Mouse (Mus musculus) kidney, postnatal 0 days (tissue): ENCODE data around the gene Gnb1l. TPM values are rescaled to one million over a fixed set of nuclear protein-coding genes. Genes with fewer than 3 reads are reported as not detected.
"Not testable (repeated sequence)": the region's sequence is repeated elsewhere in the genome, so short reads cannot be mapped to it uniquely, and the experiment has no call there.

Experiments
- ATAC-seq: fragments of 200-750 bp; cut with Nextera tagmentation; replicated peaks from 2 replicates; pipeline ENCODE4 v1.8.0; 2017; ENCODE audit warnings: low read depth, moderate number of reproducible peaks, moderate TSS enrichment, moderate library complexity; ENCODE audit not compliant: low FRiP score
- DNase-seq: peaks from one replicate; pipeline ENCODE4 v3.0.0-alpha.2; 2016; ENCODE audit warnings: low spot score
- H3K27ac ChIP-seq: fragments of 300-500 bp; sonication (generic); 2 replicates; pipeline ENCODE4 v1.5.1; 2014; ENCODE audit warnings: mild to moderate bottlenecking
- H3K27me3 ChIP-seq: fragments of 300-500 bp; sonication (generic); 2 replicates; pipeline ENCODE4 v1.6.1; 2014; ENCODE audit warnings: low read length, mixed read lengths; ENCODE audit not compliant: insufficient read depth
- H3K36me3 ChIP-seq: fragments of 300-500 bp; sonication (generic); 2 replicates; pipeline ENCODE4 v1.6.1; 2014; ENCODE audit warnings: low read length, mixed read lengths; ENCODE audit not compliant: insufficient read depth
- H3K4me1 ChIP-seq: fragments of 300-500 bp; sonication (generic); replicated peaks from 2 replicates; pipeline ENCODE4 v1.6.1; 2014; ENCODE audit warnings: antibody characterized with exemption, low read length, mixed read lengths; ENCODE audit not compliant: insufficient read depth
- H3K4me2 ChIP-seq: fragments of 300-500 bp; sonication (generic); 2 replicates; pipeline ENCODE4 v1.6.1; 2014; ENCODE audit warnings: mild to moderate bottlenecking, low read length, moderate library complexity, mixed read lengths
- H3K4me3 ChIP-seq: fragments of 300-500 bp; sonication (generic); replicated peaks from 2 replicates; pipeline ENCODE4 v1.5.1; 2014; ENCODE audit warnings: low read depth, low read length
- H3K9ac ChIP-seq: fragments of 300-500 bp; sonication (generic); 2 replicates; pipeline ENCODE4 v1.6.1; 2014; ENCODE audit warnings: low read depth, low read length
- H3K9me3 ChIP-seq: fragments of 300-500 bp; sonication (generic); replicated peaks from 2 replicates; pipeline ENCODE4 v1.6.1; 2016; ENCODE audit warnings: low read length, inconsistent platforms, mixed read lengths
- CTCF ChIP-seq: IDR thresholded peaks from 2 replicates; pipeline ENCODE4 v1.5.1; 2016; ENCODE audit warnings: antibody characterized with exemption, low read depth, mild to moderate bottlenecking, moderate library complexity
- WGBS: fragments of 180-500 bp; shearing (Covaris S2); extraction: QIAGEN DNeasy Blood & Tissue Kit; methylation state at CpG from one replicate; pipeline ENCODE4 v1.1.7; 2014; 5-methylcytosine and 5-hydroxymethylcytosine counted together
- polyA plus RNA-seq: library from polyadenylated mRNA; unstranded; fragments of >200 nt; fragmentation: Nextera tagmentation; extraction: Ambion mirVana; gene quantifications from 2 replicates; pipeline ENCODE4 v1.2.1, GENCODE M21; 2015

The Gnb1l gene
- polyA plus RNA-seq, 1 experiment from 2014 or later, result 12.9 TPM

DNA sequence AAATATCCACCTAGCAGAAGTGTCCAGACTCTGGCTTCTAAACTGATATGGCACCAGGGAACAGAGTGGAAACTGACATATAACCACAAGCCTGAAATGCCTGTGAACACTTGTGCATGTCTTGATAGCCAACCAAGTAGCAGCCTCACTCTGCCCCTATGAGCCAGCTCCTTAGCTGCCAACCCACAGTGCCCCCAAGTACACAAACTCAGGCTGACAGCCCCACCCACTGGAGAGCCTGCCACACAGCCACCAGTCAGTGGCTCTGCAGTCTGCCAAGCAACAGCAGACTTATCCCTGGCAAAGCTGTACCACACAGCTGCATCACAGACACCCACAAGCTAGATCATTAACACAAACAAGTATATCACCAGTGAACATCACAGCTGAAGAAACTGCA is 19.6 kb downstream of the Gnb1l start:
- Histone ChIP-seq H3K27me3 (no peaks in the 10 kb centered on the region), H3K4me2 (no peak overlapping the region), H3K9ac (no peak overlapping the region), H3K36me3 (no peaks in the 10 kb centered on the region), H3K4me3 (no peak overlapping the region), H3K4me1 (no peaks in the 10 kb centered on the region), H3K9me3 (no peaks in the 10 kb centered on the region), H3K27ac (no peak overlapping the region)
- DNase-seq (no peak), ATAC-seq (0 out of 2 replicates have a peak, but pooled peaks have one; percentile 40)
- peak; percentile 49; the same call in 1 of the 2 replicates for TF ChIP-seq CTCF

DNA sequence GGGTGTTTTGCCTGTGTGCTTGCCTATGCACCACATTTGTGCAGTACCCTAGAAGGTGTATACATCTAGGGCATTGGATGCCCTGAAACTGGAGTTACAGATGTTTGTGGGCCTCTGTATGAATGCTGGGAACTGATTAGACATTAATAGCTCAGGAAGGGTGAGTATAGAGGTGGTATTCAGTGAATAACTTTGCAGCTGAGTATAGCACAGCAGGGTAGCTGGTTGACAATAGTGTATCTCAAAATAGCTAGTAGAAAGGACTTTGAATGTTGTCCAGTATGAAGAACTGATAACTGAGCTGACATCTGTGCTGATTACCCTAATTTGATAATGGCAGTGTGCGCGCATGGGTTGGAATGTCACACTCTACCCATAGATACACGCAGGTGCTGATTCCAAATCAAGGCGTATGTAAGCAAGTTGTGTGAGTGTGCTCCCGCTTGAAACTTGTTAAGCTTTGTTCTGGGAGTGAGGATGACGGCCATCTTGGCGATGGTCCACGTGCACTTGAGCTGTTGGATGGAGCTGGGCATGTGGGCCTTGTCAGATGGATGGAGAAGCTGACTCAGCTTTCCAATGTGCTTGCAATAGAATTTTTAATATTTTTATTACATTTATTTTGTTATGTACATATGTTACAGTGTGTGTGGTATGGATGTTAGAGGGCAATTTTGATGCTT is 25.2 kb downstream of the Gnb1l start:
- no peaks in the 10 kb centered on the region for H3K36me3 ChIP-seq
- no peaks in the 10 kb centered on the region for H3K27me3 ChIP-seq
- H3K9me3 ChIP-seq, result no peaks in the 10 kb centered on the region
- DNase-seq (no peak), ATAC-seq (no peak)
- no peak overlapping the region for H3K9ac ChIP-seq
- H3K4me1 ChIP-seq, result no peaks in the 10 kb centered on the region
- H3K4me2 ChIP-seq, result no peak overlapping the region
- H3K4me3 ChIP-seq, result no peak overlapping the region
- no peak overlapping the region for H3K27ac ChIP-seq
- no peak for TF ChIP-seq CTCF
- 91% methylated on average over 8 of the region's 8 CpGs for WGBS

DNA sequence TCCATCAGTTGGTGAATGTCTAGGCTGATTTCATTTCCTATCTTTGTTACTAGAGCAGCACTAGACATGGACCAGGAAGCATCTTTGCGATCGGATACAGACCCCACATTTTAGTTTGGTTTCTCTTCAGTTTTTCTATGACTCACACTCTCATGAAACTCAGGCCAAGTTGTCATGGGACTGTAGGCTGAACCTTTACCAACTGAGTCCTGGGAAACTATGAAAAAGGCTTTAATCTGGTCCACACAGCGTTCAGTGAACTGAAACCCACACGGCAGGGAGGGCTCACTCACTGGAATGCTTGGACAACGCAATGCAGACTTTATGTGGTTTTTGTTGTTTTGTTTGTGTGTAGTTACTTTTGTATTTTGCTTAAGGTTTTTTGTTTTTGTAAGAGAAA is 30.1 kb downstream of the Gnb1l start:
- H3K9ac ChIP-seq, result no peak overlapping the region
- H3K27me3 ChIP-seq, result no peaks in the 10 kb centered on the region
- DNase-seq, result no peak
- no peaks in the 10 kb centered on the region for H3K9me3 ChIP-seq
- H3K4me2 ChIP-seq, result no peak overlapping the region
- H3K27ac ChIP-seq, result no peak overlapping the region
- no peak for TF ChIP-seq CTCF
- H3K4me3 ChIP-seq, result no peak overlapping the region
- no peaks in the 10 kb centered on the region for H3K36me3 ChIP-seq
- H3K4me1 ChIP-seq, result no peaks in the 10 kb centered on the region
- WGBS, result 72% methylated on average over 5 of the region's 5 CpGs
- no peak for ATAC-seq

DNA sequence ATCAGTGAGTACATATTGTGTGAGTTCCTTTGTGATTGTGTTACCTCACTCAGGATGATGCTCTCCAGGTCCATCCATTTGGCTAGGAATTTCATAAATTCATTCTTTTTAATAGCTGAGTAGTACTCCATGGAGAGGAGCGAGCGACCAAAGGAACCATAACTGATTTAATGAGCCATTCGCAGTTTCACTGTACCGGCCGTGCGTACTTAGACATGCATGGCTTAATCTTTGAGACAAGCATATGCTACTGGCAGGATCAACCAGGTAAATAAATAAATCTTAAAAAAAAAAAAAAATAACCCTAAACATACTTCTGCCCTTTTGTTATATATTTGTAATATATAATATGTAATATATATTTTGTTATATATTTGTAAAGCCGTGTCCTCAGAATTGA is 34.5 kb downstream of the Gnb1l start:
- not testable (repeated sequence) for H3K4me1 ChIP-seq, H3K9ac ChIP-seq, H3K36me3 ChIP-seq, H3K27me3 ChIP-seq, H3K4me2 ChIP-seq, H3K4me3 ChIP-seq, H3K9me3 ChIP-seq, DNase-seq, H3K27ac ChIP-seq
- WGBS, result 84% methylated on average over 7 of the region's 7 CpGs
- ATAC-seq, result peak; percentile 100

DNA sequence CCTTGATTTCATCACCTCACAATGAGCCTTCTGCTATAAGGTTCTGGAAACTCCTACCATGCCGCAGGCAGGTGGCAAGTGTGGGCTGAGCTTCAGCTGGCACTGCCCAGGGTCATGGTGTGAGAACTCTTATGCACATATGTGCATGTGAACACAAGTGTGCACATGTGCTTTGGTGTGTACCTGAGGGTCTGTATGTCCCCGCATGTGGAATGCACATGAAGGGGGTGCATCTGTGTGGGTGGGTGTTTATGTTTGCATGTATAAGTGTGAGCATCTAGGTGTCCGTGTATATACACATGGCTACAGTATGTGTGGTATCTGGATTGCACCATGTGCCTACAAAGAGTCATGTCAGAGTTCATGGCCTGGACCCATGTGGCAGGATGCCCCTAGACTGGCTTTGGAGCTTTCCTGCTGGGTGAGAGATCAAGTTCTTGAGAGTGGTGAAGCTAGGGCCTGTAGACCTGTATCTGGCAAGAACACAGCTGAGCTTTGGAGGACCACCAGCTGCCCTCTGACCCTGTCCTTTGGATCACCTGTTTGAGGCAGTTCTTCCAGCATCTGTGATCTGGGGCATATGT is 39.0 kb downstream of the Gnb1l start:
- H3K4me1 ChIP-seq, result no peaks in the 10 kb centered on the region
- no peaks in the 10 kb centered on the region for H3K36me3 ChIP-seq
- H3K4me2 ChIP-seq, result no peak overlapping the region
- no peak for TF ChIP-seq CTCF
- H3K27ac ChIP-seq, result no peak overlapping the region
- no peak overlapping the region for H3K9ac ChIP-seq
- H3K27me3 ChIP-seq, result no peaks in the 10 kb centered on the region
- DNase-seq, result no peak
- ATAC-seq, result no peak
- H3K9me3 ChIP-seq, result no peaks in the 10 kb centered on the region
- no peak overlapping the region for H3K4me3 ChIP-seq
- WGBS, result 88% methylated on average over 3 of the region's 3 CpGs

DNA sequence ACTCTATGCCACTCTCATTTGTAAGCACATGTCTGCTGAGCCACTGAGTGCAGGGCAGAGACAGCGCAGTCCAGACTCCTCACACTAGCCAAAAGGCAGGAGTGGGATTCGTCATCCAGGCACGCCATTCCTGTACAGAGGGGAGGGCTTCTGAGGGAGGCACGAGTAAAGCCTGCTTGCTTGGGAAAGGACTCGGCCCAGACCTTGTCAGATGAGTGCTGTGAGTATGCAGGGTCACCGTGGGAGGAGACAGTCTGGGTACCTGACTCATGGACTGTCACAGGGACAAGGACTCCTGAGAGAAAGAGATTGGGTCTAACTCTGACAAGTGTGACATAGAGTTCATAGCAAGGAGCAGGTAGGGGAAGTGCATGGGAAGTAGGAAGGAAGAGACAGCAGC is 40.8 kb downstream of the Gnb1l start:
- DNase-seq (no peak), ATAC-seq (no peak)
- Histone ChIP-seq H3K9me3 (no peaks in the 10 kb centered on the region), H3K4me3 (no peak overlapping the region), H3K9ac (no peak overlapping the region), H3K4me1 (no peaks in the 10 kb centered on the region), H3K27me3 (no peaks in the 10 kb centered on the region), H3K36me3 (no peaks in the 10 kb centered on the region), H3K4me2 (no peak overlapping the region), H3K27ac (no peak overlapping the region)
- TF ChIP-seq CTCF, result no peak
- 52% methylated on average over 6 of the region's 6 CpGs for WGBS
